Mouse (Mus musculus): ENCODE data around the gene Slc27a4. TPM values are rescaled to one million over a fixed set of nuclear protein-coding genes. Genes with fewer than 3 reads are reported as not detected.
A peak's percentile ranks its signal among the peaks of the same experiment; 100 is the strongest.
"Not testable (repeated sequence)": the region's sequence is repeated elsewhere in the genome, so short reads cannot be mapped to it uniquely, and the experiment has no call there.

Gene Slc27a4
- polyA plus RNA-seq (2017; shearing (Covaris generic)) = 1 to 10 TPM; 1.2 to 3.7 (median 2.3) TPM

DNA sequence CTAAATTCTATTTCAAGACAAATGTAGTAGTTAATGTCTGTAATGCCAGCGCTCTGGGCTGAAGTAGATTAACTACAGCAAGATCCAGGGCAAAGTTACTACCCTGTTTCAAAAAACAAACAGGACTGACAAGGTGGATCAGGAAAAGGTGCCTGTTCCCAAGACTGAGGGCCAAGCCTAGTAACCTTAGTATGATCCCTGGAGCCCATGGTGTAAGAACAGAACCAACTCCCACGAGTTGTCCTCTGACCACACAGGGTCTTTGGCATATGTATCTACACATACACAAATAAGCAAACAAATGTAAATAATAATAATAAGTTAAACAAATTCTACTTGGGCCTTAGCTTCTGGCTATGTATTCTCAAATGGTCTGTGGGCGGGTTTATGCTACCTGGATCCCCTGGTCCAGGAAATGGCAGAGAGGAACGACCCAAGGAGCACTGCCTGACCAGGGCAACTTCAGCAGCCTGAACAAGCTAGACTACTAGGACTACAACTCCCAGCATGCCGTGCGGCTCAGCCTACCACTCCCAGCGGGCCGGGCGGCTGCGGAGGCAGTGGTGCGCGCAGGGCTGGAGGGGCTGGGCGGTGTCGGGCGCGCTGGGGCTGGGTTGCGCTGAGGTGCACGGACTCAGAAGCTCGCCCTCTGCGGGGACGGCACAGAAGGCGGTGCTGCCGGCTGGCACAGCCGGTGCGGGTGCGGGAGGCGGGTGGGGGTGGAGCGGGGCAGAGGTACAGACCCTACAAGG is at the start of gene Slc27a4:
Gene Slc27a4, plus strand, starts transcription at position 560 of the 752 bp plus-strand sequence.
- ATAC-seq = peak; percentile 99

DNA sequence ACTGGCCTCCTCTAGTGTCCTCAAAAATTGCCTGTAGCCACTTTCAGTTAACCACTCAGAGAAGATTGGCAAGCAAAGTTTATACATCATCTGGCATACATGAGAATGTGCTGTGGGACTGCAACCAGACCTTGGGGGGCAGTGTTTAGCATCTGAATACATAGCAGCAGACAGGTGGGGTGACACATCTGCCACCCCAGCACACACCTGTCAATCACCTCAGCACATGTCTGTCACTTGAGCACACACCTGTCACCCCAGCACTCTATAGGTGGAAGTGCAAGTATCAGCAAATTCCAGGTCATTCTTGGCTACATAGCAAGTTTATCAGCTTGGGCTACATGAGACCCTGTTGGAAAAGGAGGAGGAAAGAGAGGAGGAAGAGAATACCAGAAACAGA is 46.7 kb upstream of the Slc27a4 start:
- no peak for ATAC-seq

DNA sequence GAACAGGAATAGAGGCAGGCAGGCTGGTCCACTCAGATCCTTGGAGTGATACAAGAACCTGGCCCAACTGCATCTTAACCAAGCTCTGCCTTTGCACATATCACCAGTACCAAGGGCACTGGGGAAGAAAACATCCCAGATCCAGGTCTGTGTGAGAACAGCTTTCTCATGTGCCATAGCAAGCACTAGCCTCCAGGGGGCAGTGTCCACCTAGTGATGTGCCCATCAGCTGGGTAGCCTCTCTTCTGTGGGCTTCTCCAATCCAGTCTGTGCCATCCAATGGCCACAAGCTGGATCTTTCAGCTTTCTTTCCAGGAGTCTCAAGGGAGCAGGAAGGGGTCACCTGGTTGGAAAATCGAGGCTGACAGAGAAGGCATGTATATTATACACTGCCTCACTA is 37.6 kb upstream of the Slc27a4 start:
- ATAC-seq = peak; percentile 52

GRCm38 (mm10) chr2:29767976-29768709 is 34.3 kb upstream of the Slc27a4 start:
- no peak for ATAC-seq

- no peak for ATAC-seq
Observed at GRCm38 (mm10) chr2:29768901-29769300, 33.5 kb upstream of the Slc27a4 start.

DNA sequence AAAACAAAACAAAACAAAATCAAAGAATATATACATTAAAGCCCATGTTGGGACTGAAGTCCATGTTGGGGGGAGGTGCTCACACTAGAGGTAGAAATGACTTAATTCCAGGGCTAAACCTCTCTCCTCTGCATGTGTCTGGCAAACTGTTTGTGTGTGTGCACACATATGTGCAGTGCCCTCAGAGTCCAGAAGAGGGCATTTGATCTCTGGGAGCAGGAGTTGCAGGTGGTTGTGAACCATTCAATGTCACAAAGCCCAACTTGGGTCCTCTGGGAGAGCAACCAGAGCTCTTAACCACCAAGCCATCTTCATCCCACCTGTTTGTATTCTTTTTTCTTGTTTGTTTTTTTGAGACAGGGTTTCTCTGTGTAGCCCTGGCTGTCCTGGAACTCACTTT is 32.3 kb upstream of the Slc27a4 start:
- no peak for ATAC-seq

DNA sequence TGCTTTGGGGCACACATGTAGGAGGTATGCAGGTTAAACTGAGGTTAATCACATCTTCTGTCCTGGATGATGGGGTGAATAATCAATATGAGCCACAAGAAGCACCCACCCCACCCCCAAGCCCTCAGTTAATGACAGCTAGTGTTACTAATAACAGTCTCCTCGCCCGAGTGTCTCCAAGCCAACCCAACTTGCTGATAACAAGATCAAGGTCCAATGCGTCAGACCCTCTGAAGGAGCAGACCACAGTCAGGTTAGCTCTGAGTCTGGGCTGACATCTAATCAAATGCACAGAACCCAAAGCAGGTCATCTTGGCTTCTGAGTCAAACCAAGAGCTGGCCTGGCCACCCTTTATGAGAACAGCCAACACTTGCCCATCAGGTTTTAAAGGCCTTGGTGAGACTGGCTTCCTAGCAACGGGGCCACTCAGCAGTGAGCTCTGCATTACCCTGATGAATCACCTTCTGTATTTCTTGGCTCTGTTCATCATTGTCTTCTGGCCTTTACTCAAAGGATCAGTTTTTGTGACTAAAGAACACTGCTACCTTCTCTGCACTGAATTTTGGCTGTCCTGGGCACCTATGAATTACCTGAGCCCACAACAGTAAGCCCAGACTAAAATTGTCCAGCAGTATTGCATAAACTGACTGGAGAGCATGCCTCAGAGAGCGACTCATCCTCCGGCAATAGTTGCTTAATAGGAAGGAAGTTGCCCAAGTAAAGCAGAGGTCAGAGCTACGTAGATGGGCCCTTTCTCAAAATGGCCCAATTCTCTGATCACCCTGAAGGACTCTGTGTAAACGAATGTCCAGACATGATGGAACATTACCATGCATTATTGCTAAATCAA is 30.6 kb upstream of the Slc27a4 start:
- ATAC-seq = no peak

DNA sequence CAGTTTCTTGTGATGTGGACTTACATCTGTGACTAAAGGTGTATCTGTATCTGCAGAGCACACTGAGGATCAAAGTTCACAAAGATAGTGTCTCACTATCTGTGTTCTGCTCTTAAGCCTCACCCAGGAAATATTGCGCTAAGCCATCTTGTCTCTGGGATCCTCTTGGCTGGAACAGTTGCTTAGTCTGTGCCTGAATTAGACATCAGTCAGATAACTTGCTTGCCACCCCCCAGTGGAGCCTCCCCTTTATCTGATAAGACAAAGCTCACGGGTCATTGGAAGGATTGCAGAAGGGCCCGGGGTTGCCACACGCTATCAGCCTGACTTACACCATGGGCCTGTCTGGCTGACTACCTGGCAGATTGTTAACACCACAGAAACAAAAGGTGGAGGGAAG is 29.1 kb upstream of the Slc27a4 start:
- ATAC-seq = no peak

GRCm38 (mm10) chr2:29781256-29781655 is 21.2 kb upstream of the Slc27a4 start:
- not testable (repeated sequence) for ATAC-seq

DNA sequence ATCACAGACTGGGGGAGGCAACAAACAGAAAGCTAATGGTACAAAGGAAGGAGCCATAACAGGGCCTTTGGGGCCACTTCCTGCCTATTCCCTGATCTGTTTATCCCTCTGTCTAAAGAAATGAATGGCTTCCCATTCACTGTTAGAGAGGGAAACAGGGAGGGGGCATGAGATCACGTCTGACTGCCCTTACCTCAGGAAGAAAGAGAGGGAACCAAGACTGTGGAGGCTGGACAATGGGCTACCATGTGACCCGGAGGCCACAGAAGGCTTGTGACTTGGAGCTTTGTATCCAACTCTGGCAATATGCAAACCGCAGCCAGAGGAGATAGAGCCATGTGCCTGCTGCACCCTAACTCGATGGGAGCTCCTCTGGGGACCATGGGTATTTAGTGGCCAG is 18.1 kb upstream of the Slc27a4 start:
- no peak for ATAC-seq

DNA sequence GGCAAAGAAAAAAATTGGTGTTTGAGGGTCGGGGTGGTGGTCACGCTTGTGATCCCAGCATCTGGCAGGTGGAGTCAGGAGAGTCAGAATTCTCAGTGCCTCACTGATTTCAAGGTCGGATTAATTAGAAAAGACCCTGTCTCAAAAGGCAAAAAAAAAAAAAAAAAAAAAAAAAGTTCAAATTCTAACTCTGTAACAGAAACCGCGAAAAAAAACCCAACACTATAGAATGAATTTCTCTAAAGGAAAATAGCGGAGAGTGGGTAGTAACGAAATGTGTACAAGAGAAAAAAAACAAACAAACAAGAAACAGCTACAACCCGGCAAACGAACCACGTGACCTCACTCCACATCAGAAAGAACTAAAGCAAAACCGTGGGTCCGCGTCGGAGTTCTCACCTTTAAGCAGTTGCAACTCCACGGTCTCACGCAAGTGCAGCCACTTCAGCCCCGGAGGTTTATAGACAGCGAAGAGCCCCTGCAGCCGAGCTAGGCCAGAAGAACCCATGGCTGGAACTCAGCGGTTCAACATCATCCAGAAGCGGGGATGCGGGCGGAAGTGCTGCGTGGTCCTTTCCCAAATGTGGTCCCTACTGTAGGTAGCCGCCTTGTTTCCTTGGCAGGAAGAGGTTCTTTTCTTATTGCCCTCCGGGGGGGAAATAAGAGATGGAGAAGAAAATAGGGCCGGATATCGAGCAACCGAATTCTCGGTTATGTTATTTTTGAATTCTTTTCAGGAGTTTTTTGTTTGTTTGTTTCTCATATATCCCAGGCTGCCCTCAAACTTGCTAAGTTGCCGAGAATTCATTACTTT is 15.1 kb upstream of the Slc27a4 start, which contains the start of gene Coq4:
Gene Coq4, plus strand, starts transcription at position 390 of the 814 bp plus-strand sequence.
- ATAC-seq = peak; percentile 93

DNA sequence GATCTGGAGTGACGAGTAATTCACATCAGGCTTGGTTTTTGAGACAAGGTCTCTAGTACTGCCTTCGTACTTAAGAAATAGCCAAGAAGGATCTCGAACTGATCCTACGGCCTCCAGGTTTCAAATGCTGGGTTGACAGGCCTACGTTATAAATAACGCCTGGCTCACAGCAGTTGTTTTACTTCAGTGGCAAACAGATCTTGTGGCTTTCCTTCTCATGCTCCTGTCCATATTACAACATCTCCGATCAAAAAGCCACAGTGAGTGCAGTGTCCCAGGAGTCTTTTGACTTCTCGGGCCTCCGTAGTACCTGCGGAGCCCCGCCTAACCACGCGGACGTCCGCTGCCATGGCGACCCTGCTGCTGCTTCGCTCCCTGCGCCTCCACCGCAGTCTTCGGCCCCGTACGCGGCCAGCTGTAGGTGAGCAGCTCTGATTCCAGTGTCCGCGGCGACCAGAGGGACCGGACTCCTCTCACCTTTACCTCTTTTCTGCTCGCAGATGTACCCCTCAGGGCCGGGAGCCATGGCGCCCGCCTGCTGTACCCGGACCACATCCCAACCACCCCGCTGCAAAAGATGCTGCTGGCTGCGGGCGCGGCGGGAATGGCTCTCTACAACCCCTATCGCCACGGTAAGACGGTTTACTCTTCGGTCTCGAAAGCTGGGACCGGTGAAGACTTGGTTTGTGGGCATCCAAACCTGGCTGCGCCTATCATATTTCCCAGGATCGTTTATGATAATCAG is 14.3 kb upstream of the Slc27a4 start, which contains the start of gene Trub2:
Gene Trub2, minus strand, starts transcription at position 566 of the 745 bp plus-strand sequence.
- peak; percentile 79 for ATAC-seq

GRCm38 (mm10) chr2:29792772-29793487 is 9.5 kb upstream of the Slc27a4 start:
- no peak for ATAC-seq

- ATAC-seq = peak; percentile 12
Observed at GRCm38 (mm10) chr2:29802827-29803201, 380 bp downstream of the Slc27a4 start.

- peak; percentile 45 for ATAC-seq
Observed at GRCm38 (mm10) chr2:29803400-29803831, 982 bp downstream of the Slc27a4 start.

DNA sequence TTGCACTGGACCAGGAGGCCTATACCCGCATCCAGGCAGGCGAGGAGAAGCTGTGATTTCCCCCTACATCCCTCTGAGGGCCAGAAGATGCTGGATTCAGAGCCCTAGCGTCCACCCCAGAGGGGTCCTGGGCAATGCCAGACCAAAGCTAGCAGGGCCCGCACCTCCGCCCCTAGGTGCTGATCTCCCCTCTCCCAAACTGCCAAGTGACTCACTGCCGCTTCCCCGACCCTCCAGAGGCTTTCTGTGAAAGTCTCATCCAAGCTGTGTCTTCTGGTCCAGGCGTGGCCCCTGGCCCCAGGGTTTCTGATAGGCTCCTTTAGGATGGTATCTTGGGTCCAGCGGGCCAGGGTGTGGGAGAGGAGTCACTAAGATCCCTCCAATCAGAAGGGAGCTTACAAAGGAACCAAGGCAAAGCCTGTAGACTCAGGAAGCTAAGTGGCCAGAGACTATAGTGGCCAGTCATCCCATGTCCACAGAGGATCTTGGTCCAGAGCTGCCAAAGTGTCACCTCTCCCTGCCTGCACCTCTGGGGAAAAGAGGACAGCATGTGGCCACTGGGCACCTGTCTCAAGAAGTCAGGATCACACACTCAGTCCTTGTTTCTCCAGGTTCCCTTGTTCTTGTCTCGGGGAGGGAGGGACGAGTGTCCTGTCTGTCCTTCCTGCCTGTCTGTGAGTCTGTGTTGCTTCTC is 13.4 kb downstream of the Slc27a4 start:
- ATAC-seq = no peak

DNA sequence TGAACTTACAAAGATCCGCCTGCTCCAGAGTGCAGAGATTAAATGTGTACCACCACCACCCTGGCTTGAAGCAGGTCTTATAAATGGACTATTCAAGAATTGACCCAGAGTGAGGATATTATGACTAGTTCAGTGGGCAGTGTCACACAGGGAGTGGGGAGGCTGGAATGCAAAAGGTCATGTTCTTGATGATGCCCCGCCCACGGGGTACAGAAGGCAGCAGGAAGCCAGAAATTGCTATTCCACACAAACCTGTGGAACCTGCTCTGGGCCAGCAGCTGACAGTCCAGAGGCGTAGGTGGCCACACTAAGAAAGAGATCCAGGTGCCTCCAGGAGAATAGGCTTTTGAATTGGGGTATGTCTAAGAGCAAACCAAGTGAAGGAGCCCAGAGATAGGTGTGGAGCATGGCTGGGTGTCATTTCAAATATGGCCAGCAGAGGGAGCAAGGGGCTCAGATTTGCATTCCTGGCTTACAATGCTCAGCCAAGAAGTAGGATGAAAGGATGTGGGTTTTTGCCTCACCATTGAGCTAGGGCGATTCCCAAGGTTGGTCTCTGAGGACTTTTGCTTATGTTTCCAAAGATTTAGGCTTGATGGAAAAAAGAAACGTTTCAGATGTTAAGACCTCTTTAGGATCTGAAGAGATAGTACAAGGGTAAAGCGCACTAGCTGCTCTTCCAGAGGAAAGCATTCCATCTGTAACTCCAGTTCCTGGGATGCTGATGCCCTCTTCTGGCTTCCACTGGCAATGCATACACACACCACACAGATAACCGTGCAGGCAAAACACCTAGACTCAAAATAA is 15.2 kb downstream of the Slc27a4 start:
- ATAC-seq = peak; percentile 55

- no peak for ATAC-seq
Observed at GRCm38 (mm10) chr2:29819363-29819762, 16.9 kb downstream of the Slc27a4 start.
